Mouse (Mus musculus) A20 (cell line): ENCODE data around the gene Dnaic1.
"Not testable (repeated sequence)": the region's sequence is repeated elsewhere in the genome, so short reads cannot be mapped to it uniquely, and the experiment has no call there.

Source experiments
- DNase-seq: peaks from one replicate; pipeline ENCODE4 v3.0.0-alpha.2; 2011; ENCODE audit warnings: low read depth, low spot score

The Dnaic1 gene

GRCm38 (mm10) chr4:41663614-41664013, 94.0 kb downstream of the Dnaic1 start:
- no peak for DNase-seq

GRCm38 (mm10) chr4:41664533-41664932, 95.0 kb downstream of the Dnaic1 start:
- peak; percentile 12 for DNase-seq

GRCm38 (mm10) chr4:41665009-41665675, 95.6 kb downstream of the Dnaic1 start:
- DNase-seq = no peak

- no peak for DNase-seq
These were observed 97.1 kb downstream of the Dnaic1 start for GRCm38 (mm10) chr4:41666646-41667045.

GRCm38 (mm10) chr4:41670836-41671235, 101.3 kb downstream of the Dnaic1 start:
- DNase-seq = no peak

GRCm38 (mm10) chr4:41671500-41671899, 101.9 kb downstream of the Dnaic1 start:
- no peak for DNase-seq

GRCm38 (mm10) chr4:41671963-41672480, 102.4 kb downstream of the Dnaic1 start:
- DNase-seq = no peak

- DNase-seq = no peak
These were observed 103.0 kb downstream of the Dnaic1 start for GRCm38 (mm10) chr4:41672522-41672963.

- DNase-seq = no peak
These were observed 103.6 kb downstream of the Dnaic1 start for GRCm38 (mm10) chr4:41673186-41673585.

GRCm38 (mm10) chr4:41676248-41677005, 106.9 kb downstream of the Dnaic1 start:
- DNase-seq = no peak

GRCm38 (mm10) chr4:41677006-41677629, 107.5 kb downstream of the Dnaic1 start:
- no peak for DNase-seq

GRCm38 (mm10) chr4:41678863-41679262, 109.3 kb downstream of the Dnaic1 start:
- no peak for DNase-seq

GRCm38 (mm10) chr4:41679291-41679690, 109.7 kb downstream of the Dnaic1 start:
- no peak for DNase-seq

GRCm38 (mm10) chr4:41681176-41681575, 111.6 kb downstream of the Dnaic1 start:
- DNase-seq = no peak

- no peak for DNase-seq
These were observed 112.4 kb downstream of the Dnaic1 start for GRCm38 (mm10) chr4:41681947-41682346.

- no peak for DNase-seq
These were observed 113.2 kb downstream of the Dnaic1 start for GRCm38 (mm10) chr4:41682789-41683188.

GRCm38 (mm10) chr4:41683303-41683702, 113.7 kb downstream of the Dnaic1 start:
- not testable (repeated sequence) for DNase-seq

GRCm38 (mm10) chr4:41684131-41684930, 114.8 kb downstream of the Dnaic1 start:
- not testable (repeated sequence) for DNase-seq

- not testable (repeated sequence) for DNase-seq
These were observed 115.4 kb downstream of the Dnaic1 start for GRCm38 (mm10) chr4:41684931-41685453.

GRCm38 (mm10) chr4:41685882-41686492, 116.4 kb downstream of the Dnaic1 start:
- DNase-seq = not testable (repeated sequence)
